Mouse (Mus musculus) midbrain, embryonic 12.5 days (tissue): ENCODE measurements around the gene Irak4. TPM values are rescaled to one million over a fixed set of nuclear protein-coding genes. Genes with fewer than 3 reads are reported as not detected.

Experiments used
- ATAC-seq: fragments of 200-750 bp; cut with Nextera tagmentation; 2 replicates; pipeline ENCODE4 v1.8.0; 2017; ENCODE audit warnings: low read depth, moderate TSS enrichment, moderate library complexity; ENCODE audit not compliant: low FRiP score
- H3K27ac ChIP-seq: fragments of 300-500 bp; sonication (generic); replicated peaks from 2 replicates; pipeline ENCODE4 v1.5.1; 2016; ENCODE audit warnings: mild to moderate bottlenecking
- H3K27me3 ChIP-seq: fragments of 300-500 bp; sonication (generic); 2 replicates; pipeline ENCODE4 v1.6.1; 2016; ENCODE audit warnings: mild to moderate bottlenecking
- H3K36me3 ChIP-seq: fragments of 300-500 bp; sonication (generic); 2 replicates; pipeline ENCODE4 v1.6.1; 2016
- H3K4me1 ChIP-seq: fragments of 300-500 bp; sonication (generic); 2 replicates; pipeline ENCODE4 v1.6.1; 2016
- H3K4me2 ChIP-seq: fragments of 300-500 bp; sonication (generic); replicated peaks from 2 replicates; pipeline ENCODE4 v1.6.1; 2016; ENCODE audit warnings: mild to moderate bottlenecking, moderate library complexity
- H3K4me3 ChIP-seq: fragments of 300-500 bp; sonication (generic); 2 replicates; pipeline ENCODE4 v1.5.1; 2016; ENCODE audit warnings: mild to moderate bottlenecking
- H3K9ac ChIP-seq: fragments of 300-500 bp; sonication (generic); replicated peaks from 2 replicates; pipeline ENCODE4 v1.6.1; 2016; ENCODE audit warnings: mild to moderate bottlenecking, moderate library complexity
- H3K9me3 ChIP-seq: fragments of 300-500 bp; sonication (generic); 2 replicates; pipeline ENCODE4 v1.6.1; 2016; ENCODE audit warnings: mild to moderate bottlenecking
- WGBS: fragments of 180-500 bp; shearing (Covaris S2); methylation state at CpG from one replicate; pipeline ENCODE4 v1.1.7; 2016; 5-methylcytosine and 5-hydroxymethylcytosine counted together
- polyA plus RNA-seq: library from polyadenylated mRNA; unstranded; fragments of >200 nt; fragmentation: Nextera tagmentation; extraction: Ambion mirVana; gene quantifications from 2 replicates; pipeline ENCODE4 v1.2.1, GENCODE M21; 2016

Irak4 gene
- polyA plus RNA-seq, 1 experiment from 2014 or later: 3.1 TPM

GRCm38 (mm10) chr15:94532306-94532705, 11.1 kb upstream of the Irak4 start:
- no peak overlapping the region for H3K4me3 ChIP-seq
- ATAC-seq: no peak
- H3K27me3 ChIP-seq: no peaks in the 10 kb centered on the region
- H3K4me2 ChIP-seq: no peak overlapping the region
- H3K9me3 ChIP-seq: no peaks in the 10 kb centered on the region
- WGBS: 96% methylated on average over 5 of the region's 5 CpGs
- no peaks in the 10 kb centered on the region; the same call in 1 of the 2 replicates for H3K4me1 ChIP-seq
- H3K36me3 ChIP-seq: no peaks in the 10 kb centered on the region
- H3K27ac ChIP-seq: no peak overlapping the region
- H3K9ac ChIP-seq: no peak overlapping the region

- no peak for ATAC-seq
- no peak overlapping the region for H3K4me2 ChIP-seq
- no peaks in the 10 kb centered on the region for H3K9me3 ChIP-seq
- no peaks in the 10 kb centered on the region; the same call in 1 of the 2 replicates for H3K4me1 ChIP-seq
- 94% methylated on average over 6 of the region's 6 CpGs for WGBS
- no peak overlapping the region for H3K4me3 ChIP-seq
- H3K27me3 ChIP-seq: no peaks in the 10 kb centered on the region
- H3K9ac ChIP-seq: no peak overlapping the region
- no peaks in the 10 kb centered on the region for H3K36me3 ChIP-seq
- no peak overlapping the region for H3K27ac ChIP-seq
These were observed 10.5 kb upstream of the Irak4 start for GRCm38 (mm10) chr15:94532956-94533355.

GRCm38 (mm10) chr15:94535521-94535920, 7.9 kb upstream of the Irak4 start:
- H3K4me2 ChIP-seq: no peak overlapping the region
- WGBS: 93% methylated on average over 7 of the region's 7 CpGs
- H3K4me1 ChIP-seq: no peaks in the 10 kb centered on the region
- no peak for ATAC-seq
- no peak overlapping the region for H3K4me3 ChIP-seq
- H3K27ac ChIP-seq: no peak overlapping the region
- H3K27me3 ChIP-seq: no peaks in the 10 kb centered on the region
- H3K9ac ChIP-seq: no peak overlapping the region
- H3K9me3 ChIP-seq: no peaks in the 10 kb centered on the region
- H3K36me3 ChIP-seq: no peaks in the 10 kb centered on the region

GRCm38 (mm10) chr15:94539296-94539695, 4.1 kb upstream of the Irak4 start:
- Histone ChIP-seq H3K27me3 (no peaks in the 10 kb centered on the region), H3K9ac (no peak overlapping the region), H3K27ac (no peak overlapping the region), H3K36me3 (no peaks in the 10 kb centered on the region), H3K9me3 (no peaks in the 10 kb centered on the region), H3K4me2 (no peak overlapping the region), H3K4me3 (no peak overlapping the region), H3K4me1 (peaks cover 6% of the 10 kb centered on the region; the same call in 1 of the 2 replicates)
- WGBS: 87% methylated on average over 3 of the region's 3 CpGs
- ATAC-seq: no peak

- Histone ChIP-seq H3K4me2 (peak overlapping the region; percentile 74), H3K4me1 (peaks cover 6% of the 10 kb centered on the region; the same call in 1 of the 2 replicates), H3K36me3 (no peaks in the 10 kb centered on the region), H3K27ac (no peak overlapping the region), H3K4me3 (peak overlapping the region; percentile 69), H3K9me3 (no peaks in the 10 kb centered on the region), H3K9ac (peak overlapping the region; percentile 65), H3K27me3 (no peaks in the 10 kb centered on the region)
- WGBS: 13% methylated on average over 21 of the region's 22 CpGs
- ATAC-seq: peak; percentile 87
These were observed 655 bp upstream of the Irak4 start for GRCm38 (mm10) chr15:94542567-94543408.

GRCm38 (mm10) chr15:94544052-94544636, 701 bp downstream of the Irak4 start:
- peaks cover 6% of the 10 kb centered on the region; the same call in 1 of the 2 replicates for H3K4me1 ChIP-seq
- H3K4me2 ChIP-seq: peak overlapping the region; percentile 74
- peak overlapping the region; percentile 65 for H3K9ac ChIP-seq
- H3K27me3 ChIP-seq: no peaks in the 10 kb centered on the region
- no peak overlapping the region for H3K27ac ChIP-seq
- H3K36me3 ChIP-seq: no peaks in the 10 kb centered on the region
- no peaks in the 10 kb centered on the region for H3K9me3 ChIP-seq
- WGBS: 42% methylated on average over 9 of the region's 9 CpGs
- no peak for ATAC-seq
- H3K4me3 ChIP-seq: peak overlapping the region; percentile 69

GRCm38 (mm10) chr15:94544844-94545243, 1.4 kb downstream of the Irak4 start:
- WGBS: 92% methylated on average over 4 of the region's 4 CpGs
- no peak overlapping the region for H3K9ac ChIP-seq
- no peaks in the 10 kb centered on the region for H3K9me3 ChIP-seq
- H3K27me3 ChIP-seq: no peaks in the 10 kb centered on the region
- peaks cover 6% of the 10 kb centered on the region; the same call in 1 of the 2 replicates for H3K4me1 ChIP-seq
- ATAC-seq: no peak
- H3K4me3 ChIP-seq: no peak overlapping the region
- H3K36me3 ChIP-seq: no peaks in the 10 kb centered on the region
- H3K4me2 ChIP-seq: no peak overlapping the region
- H3K27ac ChIP-seq: no peak overlapping the region

- Histone ChIP-seq H3K27ac (no peak overlapping the region), H3K36me3 (no peaks in the 10 kb centered on the region), H3K9ac (no peak overlapping the region), H3K27me3 (no peaks in the 10 kb centered on the region), H3K9me3 (0 out of 2 replicates have a peak, but pooled peaks cover 7% of the 10 kb centered on the region), H3K4me2 (no peak overlapping the region), H3K4me1 (no peaks in the 10 kb centered on the region), H3K4me3 (no peak overlapping the region)
- 93% methylated on average over 9 of the region's 9 CpGs for WGBS
- no peak for ATAC-seq
These were observed 10.1 kb downstream of the Irak4 start for GRCm38 (mm10) chr15:94553536-94553935.

GRCm38 (mm10) chr15:94557442-94557841, 14.0 kb downstream of the Irak4 start:
- H3K4me3 ChIP-seq: no peak overlapping the region
- ATAC-seq: peak; percentile 56; the same call in 1 of the 2 replicates
- H3K9me3 ChIP-seq: no peaks in the 10 kb centered on the region
- no peaks in the 10 kb centered on the region for H3K27me3 ChIP-seq
- H3K4me2 ChIP-seq: no peak overlapping the region
- H3K27ac ChIP-seq: no peak overlapping the region
- H3K4me1 ChIP-seq: no peaks in the 10 kb centered on the region
- no peak overlapping the region for H3K9ac ChIP-seq
- H3K36me3 ChIP-seq: no peaks in the 10 kb centered on the region
- WGBS: 26% methylated on average over 7 of the region's 7 CpGs

- Histone ChIP-seq H3K27ac (no peak overlapping the region), H3K4me1 (no peaks in the 10 kb centered on the region), H3K36me3 (no peaks in the 10 kb centered on the region), H3K4me2 (no peak overlapping the region), H3K9ac (no peak overlapping the region), H3K4me3 (no peak overlapping the region), H3K27me3 (no peaks in the 10 kb centered on the region), H3K9me3 (no peaks in the 10 kb centered on the region)
- WGBS: 86% methylated on average over 17 of the region's 17 CpGs
- no peak for ATAC-seq
These were observed 15.6 kb downstream of the Irak4 start for GRCm38 (mm10) chr15:94558895-94559656.

- 98% methylated on average over 2 of the region's 2 CpGs for WGBS
- Histone ChIP-seq H3K27me3 (no peaks in the 10 kb centered on the region), H3K36me3 (no peaks in the 10 kb centered on the region), H3K9ac (no peak overlapping the region), H3K4me1 (no peaks in the 10 kb centered on the region), H3K4me3 (no peak overlapping the region), H3K9me3 (no peaks in the 10 kb centered on the region), H3K4me2 (no peak overlapping the region), H3K27ac (no peak overlapping the region)
- ATAC-seq: no peak
These were observed 21.5 kb downstream of the Irak4 start for GRCm38 (mm10) chr15:94564909-94565308.

- Histone ChIP-seq H3K36me3 (no peaks in the 10 kb centered on the region), H3K27me3 (no peaks in the 10 kb centered on the region), H3K27ac (no peak overlapping the region), H3K9me3 (no peaks in the 10 kb centered on the region), H3K4me1 (no peaks in the 10 kb centered on the region), H3K4me2 (no peak overlapping the region), H3K4me3 (no peak overlapping the region), H3K9ac (no peak overlapping the region)
- ATAC-seq: no peak
- 81% methylated on average over 9 of the region's 9 CpGs for WGBS
These were observed 22.4 kb downstream of the Irak4 start for GRCm38 (mm10) chr15:94565854-94566253.
